22 mouse cellular contexts compared by ENCODE assay signal in genomic region chr9:96756638-96757435, GRCm38 (mm10).
"Had no signal": no experiment of that assay in that cellular context is flagged by ENCODE, and none has a peak within 500 bp of the region (broad histone marks: within the 10 kb centered on the region; RNA-seq: fewer than 3 reads in every experiment).

No protein-coding gene starts in this region.

- H3K9me3 ChIP-seq: limb, embryonic 10.5 days; limb, embryonic 13.5 days; liver, embryonic 12.5 days; liver, embryonic 15.5 days; lung, embryonic 15.5 days; midbrain, embryonic 12.5 days; midbrain, embryonic 15.5 days; neural tube, embryonic 13.5 days had no signal

- DNase-seq: kidney, postnatal 25 days; layer of hippocampus, adult 9-11 months; liver; lung, adult 18-20 months; lung, postnatal 10 days; lung, postnatal 36 days; retina, postnatal 1 day; right cerebral cortex, postnatal 25 days; spleen, adult 18-20 months; thymus, adult 2 months; thymus, postnatal 14 days; thymus, postnatal 4 days had no signal

- H3K27ac ChIP-seq: kidney, postnatal 0 days; layer of hippocampus, adult 2 months; limb, embryonic 10.5 days; limb, embryonic 13.5 days; liver, embryonic 12.5 days; liver, embryonic 15.5 days; midbrain, embryonic 12.5 days; midbrain, embryonic 15.5 days; neural tube, embryonic 13.5 days had no signal

- ATAC-seq: liver, embryonic 12.5 days; midbrain, embryonic 15.5 days had no signal

- H3K27me3 ChIP-seq: limb, embryonic 13.5 days; liver, embryonic 12.5 days; liver, embryonic 15.5 days; lung, embryonic 15.5 days; midbrain, embryonic 12.5 days; midbrain, embryonic 15.5 days; neural tube, embryonic 13.5 days had no signal

- H3K4me1 ChIP-seq: midbrain, embryonic 15.5 days had no signal

- H3K36me3 ChIP-seq: limb, embryonic 10.5 days; limb, embryonic 13.5 days; liver, embryonic 12.5 days; liver, embryonic 15.5 days; lung, embryonic 15.5 days; midbrain, embryonic 12.5 days; midbrain, embryonic 15.5 days; neural tube, embryonic 13.5 days had no signal

- H3K9ac ChIP-seq: limb, embryonic 13.5 days; liver, embryonic 12.5 days; liver, embryonic 15.5 days; lung, embryonic 15.5 days; midbrain, embryonic 12.5 days; midbrain, embryonic 15.5 days; neural tube, embryonic 13.5 days had no signal

- H3K4me2 ChIP-seq: limb, embryonic 13.5 days; liver, embryonic 12.5 days; liver, embryonic 15.5 days; lung, embryonic 15.5 days; midbrain, embryonic 12.5 days; midbrain, embryonic 15.5 days; neural tube, embryonic 13.5 days had no signal

- H3K4me3 ChIP-seq: layer of hippocampus, adult 2 months; limb, embryonic 10.5 days; limb, embryonic 13.5 days; liver, embryonic 12.5 days; liver, embryonic 15.5 days; lung, embryonic 15.5 days; midbrain, embryonic 12.5 days; midbrain, embryonic 15.5 days; neural tube, embryonic 13.5 days had no signal
